Mouse (Mus musculus) heart, postnatal 10 days (tissue): ENCODE measurements around the gene Pdzd2. TPM values are rescaled to one million over a fixed set of nuclear protein-coding genes. Genes with fewer than 3 reads are reported as not detected.

Source experiments
- DNase-seq, 2 experiments: peaks; one replicate each; pipeline ENCODE4 v3.0.0; 2021
- intact Hi-C: fragments of 180-260 bp; cut with DNase I; formaldehyde crosslinking; loops from one replicate; pipeline ENCODE4 v1.15.1; 2025
- total RNA-seq, 2 experiments: library from RNA; stranded (reverse); gene quantifications; 2 replicates each; pipeline ENCODE4 v1.2.3; 2021

Gene Pdzd2
- total RNA-seq, 2 experiments from 2014 or later = 186 to 218 TPM

- no peak for DNase-seq
- intact Hi-C loops = no loop called here
These were observed 61.1 kb downstream of the Pdzd2 start for GRCm38 (mm10) chr15:12678540-12679112.

- intact Hi-C loops = no loop called here
- DNase-seq = no peak
These were observed 64.4 kb downstream of the Pdzd2 start for GRCm38 (mm10) chr15:12675366-12675765.

GRCm38 (mm10) chr15:12674026-12674425 is 65.7 kb downstream of the Pdzd2 start:
- intact Hi-C loops = no loop called here
- DNase-seq = no peak

- DNase-seq = no peak
- intact Hi-C loops = no loop called here
These were observed 71.8 kb downstream of the Pdzd2 start for GRCm38 (mm10) chr15:12667760-12668520.

GRCm38 (mm10) chr15:12665946-12666345 is 73.8 kb downstream of the Pdzd2 start:
- no peak for DNase-seq
- intact Hi-C loops = no loop called here

GRCm38 (mm10) chr15:12663351-12663750 is 76.4 kb downstream of the Pdzd2 start:
- no peak for DNase-seq
- intact Hi-C loops = no loop called here

GRCm38 (mm10) chr15:12660320-12660719 is 79.4 kb downstream of the Pdzd2 start:
- no peak for DNase-seq
- intact Hi-C loops = no loop called here

- intact Hi-C loops = no loop called here
- DNase-seq = no peak
These were observed 83.6 kb downstream of the Pdzd2 start for GRCm38 (mm10) chr15:12655959-12656662.

GRCm38 (mm10) chr15:12655316-12655715 is 84.4 kb downstream of the Pdzd2 start:
- no peak for DNase-seq
- intact Hi-C loops = no loop called here

GRCm38 (mm10) chr15:12652336-12653031 is 87.2 kb downstream of the Pdzd2 start:
- intact Hi-C loops = loop anchor here (5.0 kb wide), 2 partner anchors 65 to 85 kb away; partner anchors contain the start of gene Pdzd2
- peak in 1 of 2 experiments; percentile 30 for DNase-seq

- intact Hi-C loops = loop anchor here (5.0 kb wide), 2 partner anchors 63 to 87 kb away; partner anchors contain the start of gene Pdzd2
- peak in 1 of 2 experiments; percentile 29 for DNase-seq
These were observed 89.5 kb downstream of the Pdzd2 start for GRCm38 (mm10) chr15:12650236-12650635.

- intact Hi-C loops = loop anchor here (5.0 kb wide), 2 partner anchors 62 to 88 kb away; partner anchors contain the start of gene Pdzd2
- DNase-seq = no peak
These were observed 90.0 kb downstream of the Pdzd2 start for GRCm38 (mm10) chr15:12649674-12650073.

- DNase-seq = no peak
- intact Hi-C loops = no loop called here
These were observed 90.6 kb downstream of the Pdzd2 start for GRCm38 (mm10) chr15:12649131-12649530.

- DNase-seq = peak in 1 of 2 experiments; percentile 52
- intact Hi-C loops = no loop called here
These were observed 99.0 kb downstream of the Pdzd2 start for GRCm38 (mm10) chr15:12640755-12641154.

- DNase-seq = no peak
- intact Hi-C loops = no loop called here
These were observed 99.9 kb downstream of the Pdzd2 start for GRCm38 (mm10) chr15:12639776-12640175.

- intact Hi-C loops = no loop called here
- no peak for DNase-seq
These were observed 100.5 kb downstream of the Pdzd2 start for GRCm38 (mm10) chr15:12639181-12639580.

GRCm38 (mm10) chr15:12638370-12639030 is 101.2 kb downstream of the Pdzd2 start:
- intact Hi-C loops = no loop called here
- DNase-seq = no peak

GRCm38 (mm10) chr15:12637511-12637910 is 102.2 kb downstream of the Pdzd2 start:
- DNase-seq = no peak
- intact Hi-C loops = no loop called here

GRCm38 (mm10) chr15:12636386-12636785 is 103.3 kb downstream of the Pdzd2 start:
- intact Hi-C loops = no loop called here
- DNase-seq = no peak

- no peak for DNase-seq
- intact Hi-C loops = no loop called here
These were observed 104.8 kb downstream of the Pdzd2 start for GRCm38 (mm10) chr15:12634921-12635320.
